In genomic region chr8:117158135-117158761, GRCm38 (mm10) we compare ENCODE assay signal across 8 mouse cellular contexts. TPM values are rescaled to one million over a fixed set of nuclear protein-coding genes. Genes with fewer than 3 reads are reported as not detected.
DNase-seq lines count a peak whose midpoint lies in the region; ATAC-seq and TF ChIP-seq lines count a peak whose summit lies in the region.

Gene Gan (plus strand): TSS chr8:117158135.

- no peak for TF ChIP-seq POLR2A in liver, adult 2 months (IDR thresholded peaks at IDR 0.05; ENCODE audit: extremely low read depth, insufficient read depth, low read length)

- under 1% methylated on average over 65 of the region's 65 CpGs for WGBS in embryonic facial prominence, embryonic 10.5 days
- WGBS in heart, embryonic 13.5 days = under 1% methylated on average over 62 of the region's 65 CpGs
- WGBS in kidney, embryonic 16.5 days = 0% methylated on average over 59 of the region's 65 CpGs
- under 1% methylated on average over 56 of the region's 65 CpGs for WGBS in liver, adult 2 months
- under 1% methylated on average over 52 of the region's 65 CpGs for WGBS in stomach, embryonic 15.5 days

- no peaks in the 10 kb centered on the region for H3K36me3 ChIP-seq in embryonic facial prominence, embryonic 10.5 days (replicated peaks)
- H3K36me3 ChIP-seq in heart, embryonic 13.5 days = no peaks in the 10 kb centered on the region
- no peaks in the 10 kb centered on the region for H3K36me3 ChIP-seq in kidney, embryonic 16.5 days (ENCODE audit: insufficient read depth, low read length)
- no peaks in the 10 kb centered on the region for H3K36me3 ChIP-seq in liver, adult 2 months (ENCODE audit: control insufficient read depth, insufficient read depth, low read length)
- H3K36me3 ChIP-seq in stomach, embryonic 15.5 days = no peaks in the 10 kb centered on the region

- H3K4me3 ChIP-seq in embryonic facial prominence, embryonic 10.5 days = peak within 1 kb of the TSS; percentile 98
- H3K4me3 ChIP-seq in heart, embryonic 13.5 days = peak within 1 kb of the TSS; percentile 95
- peak within 1 kb of the TSS; percentile 97 for H3K4me3 ChIP-seq in kidney, embryonic 16.5 days (ENCODE audit: low read length)
- H3K4me3 ChIP-seq in liver, adult 2 months (ENCODE audit: insufficient read depth, low read depth, low read length) = peak within 1 kb of the TSS; percentile 65
- H3K4me3 ChIP-seq in stomach, embryonic 15.5 days (replicated peaks) = peak within 1 kb of the TSS; percentile 98

- TF ChIP-seq CTCF in liver, adult 2 months (IDR thresholded peaks at IDR 0.05; ENCODE audit: low read depth, low read length) = no peak

- H3K79me2 ChIP-seq in liver, adult 2 months (ENCODE audit: control insufficient read depth, insufficient read depth, low read length) = peaks cover 24% of the 10 kb centered on the region; the same call in 1 of the 2 replicates

- peak; percentile 64 for DNase-seq in A20 (ENCODE audit: low read depth, low spot score)
- DNase-seq in adipocyte (ENCODE audit: low spot score) = peak; percentile 33
- peak; percentile 57 for DNase-seq in embryonic facial prominence, embryonic 10.5 days (ENCODE audit: low spot score)
- peak; percentile 20 for DNase-seq in liver, adult 2 months (ENCODE audit: extremely low read depth, low read depth, low spot score)

- peak within 1 kb of the TSS; percentile 95 for H3K4me2 ChIP-seq in heart, embryonic 13.5 days
- H3K4me2 ChIP-seq in kidney, embryonic 16.5 days (replicated peaks; ENCODE audit: low read depth, low read length) = peak within 1 kb of the TSS; percentile 89
- peak within 1 kb of the TSS; percentile 85 for H3K4me2 ChIP-seq in stomach, embryonic 15.5 days

- H3K27me3 ChIP-seq in embryonic facial prominence, embryonic 10.5 days (replicated peaks; ENCODE audit: low read depth, poor library complexity, severe bottlenecking) = no peaks in the 10 kb centered on the region
- H3K27me3 ChIP-seq in heart, embryonic 13.5 days (replicated peaks) = no peaks in the 10 kb centered on the region
- no peaks in the 10 kb centered on the region for H3K27me3 ChIP-seq in kidney, embryonic 16.5 days (ENCODE audit: insufficient read depth, low read length)
- no peaks in the 10 kb centered on the region for H3K27me3 ChIP-seq in liver, adult 2 months (ENCODE audit: control insufficient read depth, insufficient read depth, low read length)
- no peaks in the 10 kb centered on the region for H3K27me3 ChIP-seq in stomach, embryonic 15.5 days (replicated peaks)

- peaks cover 32% of the 10 kb centered on the region for H3K4me1 ChIP-seq in embryonic facial prominence, embryonic 10.5 days
- H3K4me1 ChIP-seq in heart, embryonic 13.5 days = peaks cover 29% of the 10 kb centered on the region
- H3K4me1 ChIP-seq in kidney, embryonic 16.5 days (ENCODE audit: insufficient read depth, low read length) = peaks cover 22% of the 10 kb centered on the region
- peaks cover 11% of the 10 kb centered on the region for H3K4me1 ChIP-seq in liver, adult 2 months (ENCODE audit: control insufficient read depth, insufficient read depth, low read length)
- H3K4me1 ChIP-seq in stomach, embryonic 15.5 days = peaks cover 24% of the 10 kb centered on the region; the same call in 1 of the 2 replicates

- peak; percentile 65 for ATAC-seq in heart, embryonic 13.5 days (ENCODE audit: extremely low read depth, insufficient number of reproducible peaks, low FRiP score, low TSS enrichment)
- peak; percentile 72 for ATAC-seq in kidney, embryonic 16.5 days (ENCODE audit: low FRiP score, low TSS enrichment)
- ATAC-seq in monocyte, adult 5-6 weeks (replicated peaks; ENCODE audit: insufficient number of reproducible peaks, low FRiP score, low TSS enrichment, poor library complexity, severe bottlenecking) = peak; percentile 7; the same call in 1 of the 2 replicates
- peak; percentile 65 for ATAC-seq in stomach, embryonic 15.5 days (ENCODE audit: insufficient read depth, low FRiP score, low read depth)

- peak within 1 kb of the TSS; percentile 91 for H3K27ac ChIP-seq in embryonic facial prominence, embryonic 10.5 days (replicated peaks)
- H3K27ac ChIP-seq in heart, embryonic 13.5 days (replicated peaks) = peak within 1 kb of the TSS; percentile 73
- peak within 1 kb of the TSS; percentile 89 for H3K27ac ChIP-seq in kidney, embryonic 16.5 days (ENCODE audit: low read length)
- peak within 1 kb of the TSS; percentile 78 for H3K27ac ChIP-seq in liver, adult 2 months (replicated peaks; ENCODE audit: insufficient read depth, low read depth, low read length)
- H3K27ac ChIP-seq in stomach, embryonic 15.5 days = peak within 1 kb of the TSS; percentile 86

- H3K9me3 ChIP-seq in embryonic facial prominence, embryonic 10.5 days = no peaks in the 10 kb centered on the region
- no peaks in the 10 kb centered on the region for H3K9me3 ChIP-seq in heart, embryonic 13.5 days
- H3K9me3 ChIP-seq in kidney, embryonic 16.5 days (ENCODE audit: low read length) = no peaks in the 10 kb centered on the region
- no peaks in the 10 kb centered on the region for H3K9me3 ChIP-seq in stomach, embryonic 15.5 days

- peak within 1 kb of the TSS; percentile 97 for H3K9ac ChIP-seq in heart, embryonic 13.5 days
- peak within 1 kb of the TSS; percentile 96 for H3K9ac ChIP-seq in kidney, embryonic 16.5 days (replicated peaks; ENCODE audit: low read length)
- H3K9ac ChIP-seq in liver, adult 2 months (ENCODE audit: low read depth, low read length) = peak within 1 kb of the TSS; percentile 80
- H3K9ac ChIP-seq in stomach, embryonic 15.5 days = peak within 1 kb of the TSS; percentile 96

RNA-seq across cellular contexts. Expression of gene Gan, which starts in this region (rescaled TPM):
- 2.6 and 3.1 TPM in 2 replicates for polyA plus RNA-seq in embryonic facial prominence, embryonic 10.5 days (2016; fragmentation: Nextera tagmentation; extraction: Ambion mirVana)
- polyA plus RNA-seq in heart, embryonic 13.5 days (2015; fragmentation: Nextera tagmentation; extraction: Ambion mirVana) = 0.94 and 1.0 TPM in 2 replicates
- polyA plus RNA-seq in kidney, embryonic 16.5 days (2015; fragmentation: Nextera tagmentation; extraction: Ambion mirVana) = 1.6 and 1.8 TPM in 2 replicates
- 1.2 and 1.3 TPM in 2 replicates for total RNA-seq in liver, adult 2 months (2014; rRNA removed)
- polyA plus RNA-seq in liver, adult 2 months (2012; rRNA removed) = 1.1 and 1.5 TPM in 2 replicates
- total RNA-seq in monocyte, adult 5-6 weeks (2017) = 2.3 to 6.9 TPM (median 2.6 TPM) in 3 replicates
- 2.3 and 2.8 TPM in 2 replicates for polyA plus RNA-seq in stomach, embryonic 15.5 days (2015; fragmentation: Nextera tagmentation; extraction: Ambion mirVana)

Comparison
In these comparisons a context has a peak if more than half of its experiments do, and no peak if none do; other contexts are left out.
1. Peak in every context shown above with its lines: DNase-seq, ATAC-seq, H3K4me3 ChIP-seq and H3K27ac ChIP-seq.
2. ATAC-seq: peak in every context shown above with its lines; median percentile 72 in kidney, embryonic 16.5 days; 65 in heart, embryonic 13.5 days; 65 in stomach, embryonic 15.5 days; 7 in monocyte, adult 5-6 weeks.